Mouse (Mus musculus): ENCODE data around the gene Dnah8.

The Dnah8 gene

DNA sequence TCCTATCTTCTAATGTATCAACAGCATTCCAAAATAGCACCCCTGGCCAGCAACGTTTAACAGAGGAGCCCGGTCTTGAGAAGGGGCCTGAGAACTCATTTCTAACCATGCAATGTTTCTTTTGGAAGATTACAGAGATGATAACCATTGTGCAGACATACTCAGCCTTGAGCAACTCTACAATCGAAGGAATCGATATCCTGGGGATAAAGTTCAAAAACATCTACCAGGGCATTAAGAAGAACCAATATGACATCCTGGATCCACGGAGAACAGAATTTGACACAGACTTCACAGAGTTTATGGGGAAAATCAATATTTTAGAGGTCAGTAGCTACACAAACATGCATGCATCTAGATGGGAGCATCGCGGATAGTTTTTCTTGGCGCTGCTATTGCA lies 39.0 kb downstream of the Dnah8 start:
- no peak for DNase-seq (ENCODE audit: low read depth)

DNA sequence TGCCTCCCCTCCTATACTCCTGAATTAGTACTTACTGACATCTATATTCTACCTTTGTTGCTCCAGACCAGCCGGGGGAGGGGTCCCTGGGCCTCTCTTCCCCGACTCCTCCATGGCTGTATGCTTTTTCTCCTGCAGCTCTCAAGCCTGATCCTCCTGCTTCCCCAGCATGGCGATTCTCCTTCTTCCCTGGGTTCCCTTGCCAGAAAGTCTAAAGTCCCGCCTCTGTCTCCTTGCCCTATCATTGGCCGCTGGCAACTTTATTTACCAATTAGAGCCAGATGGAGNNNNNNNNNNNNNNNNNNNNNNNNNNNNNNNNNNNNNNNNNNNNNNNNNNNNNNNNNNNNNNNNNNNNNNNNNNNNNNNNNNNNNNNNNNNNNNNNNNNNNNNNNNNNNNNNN lies 40.7 kb downstream of the Dnah8 start:
- no peak for DNase-seq (ENCODE audit: low read depth)

DNA sequence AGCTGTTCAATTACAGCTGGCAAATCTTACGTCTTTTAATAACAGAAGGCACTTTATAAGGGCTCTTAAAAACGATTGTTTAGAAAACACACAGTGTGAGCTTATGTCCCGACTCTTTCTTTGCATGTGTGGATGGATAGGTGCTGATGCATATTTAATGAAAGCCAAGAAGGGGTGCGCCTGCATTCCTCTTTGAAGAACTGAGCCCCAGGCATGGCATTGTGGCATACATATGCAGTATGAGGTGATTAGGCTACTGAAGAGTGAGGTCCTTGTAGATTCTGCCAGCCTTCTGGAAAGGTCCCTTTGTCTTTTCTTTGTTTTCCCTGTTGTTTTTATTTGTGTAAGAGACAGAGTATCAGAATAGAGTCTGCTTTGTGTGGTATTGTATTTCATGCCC lies 48.4 kb downstream of the Dnah8 start:
- no peak for DNase-seq (ENCODE audit: low read depth)

GRCm38 (mm10) chr17:30673023-30673422 lies 48.9 kb downstream of the Dnah8 start:
- DNase-seq (ENCODE audit: low read depth) = no peak

DNA sequence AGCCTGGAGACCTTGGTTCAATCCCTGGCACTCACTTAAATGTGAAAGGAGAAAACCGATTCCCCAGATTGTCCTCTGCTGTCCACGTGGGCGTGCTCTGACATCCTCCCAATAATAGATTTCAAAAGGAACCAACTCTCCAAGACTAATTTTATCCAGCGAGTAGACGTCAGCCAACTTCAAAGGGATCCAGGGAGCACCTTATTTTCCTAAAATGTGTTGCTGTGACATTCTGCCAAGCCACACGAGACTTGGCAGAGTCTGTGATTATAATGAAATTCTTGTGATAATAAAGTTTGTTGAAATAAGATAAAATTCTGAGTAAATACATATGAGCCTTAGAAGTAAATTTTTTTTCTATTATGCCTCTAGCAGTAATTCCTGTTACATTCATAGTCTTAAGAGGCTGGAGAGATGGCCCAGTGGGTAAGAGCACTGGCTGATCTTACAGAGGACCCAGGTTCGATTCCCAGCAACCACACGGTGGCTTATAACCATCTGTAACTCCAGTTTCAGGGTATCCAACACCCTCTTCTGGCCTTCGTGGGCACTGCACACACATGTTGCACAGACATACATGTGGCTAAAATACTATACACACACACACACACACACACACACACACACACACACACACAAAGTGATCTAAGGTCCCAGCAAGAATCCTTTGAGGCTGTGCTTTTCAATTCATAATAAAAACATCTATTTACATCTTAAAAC lies 51.0 kb downstream of the Dnah8 start:
- DNase-seq (ENCODE audit: low read depth) = no peak

GRCm38 (mm10) chr17:30678523-30678922 lies 54.4 kb downstream of the Dnah8 start:
- DNase-seq (ENCODE audit: low read depth) = no peak

GRCm38 (mm10) chr17:30679612-30680011 lies 55.5 kb downstream of the Dnah8 start:
- no peak for DNase-seq (ENCODE audit: low read depth)

DNA sequence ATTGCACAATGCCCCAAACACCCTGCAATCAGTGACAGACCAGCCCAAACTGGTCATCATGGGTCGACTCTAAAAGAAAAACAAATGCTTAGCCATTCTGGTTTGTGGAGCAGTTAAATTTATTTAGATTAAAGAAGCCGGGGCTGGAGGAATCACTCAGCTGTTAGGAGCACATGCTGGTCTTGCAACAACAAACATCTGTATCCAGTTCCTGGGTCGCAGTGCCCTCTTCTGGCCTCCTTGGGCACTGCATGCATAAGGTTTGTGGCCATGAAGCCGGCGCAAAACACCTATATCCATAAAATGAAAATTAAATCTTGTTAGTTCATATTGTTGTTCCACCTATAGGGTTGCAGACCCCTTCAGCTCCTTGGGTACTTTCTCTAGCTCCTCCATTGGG lies 57.5 kb downstream of the Dnah8 start:
- DNase-seq (ENCODE audit: low read depth) = peak; percentile 80

GRCm38 (mm10) chr17:30690181-30690580 lies 66.0 kb downstream of the Dnah8 start:
- DNase-seq (ENCODE audit: low read depth) = no peak

DNA sequence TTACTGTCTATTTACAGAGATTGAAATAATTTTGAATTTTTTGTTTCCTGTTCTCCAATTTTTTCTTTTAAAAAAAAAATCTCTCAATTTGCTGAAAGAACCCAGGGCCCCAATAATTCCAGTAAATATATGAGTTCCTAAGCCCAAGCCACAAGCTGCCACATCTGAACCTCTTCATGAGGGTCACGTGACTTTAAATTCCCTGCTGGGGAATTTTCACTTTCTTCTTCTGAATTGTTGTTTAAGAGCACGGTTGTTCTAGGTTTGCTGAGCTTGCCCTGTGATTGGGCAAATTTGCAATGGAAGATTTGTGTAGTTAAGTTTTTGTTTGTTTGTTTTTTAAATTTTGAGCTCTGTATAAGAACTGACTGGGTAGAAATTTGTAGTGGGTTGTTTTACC lies 67.3 kb downstream of the Dnah8 start:
- no peak for DNase-seq (ENCODE audit: low read depth)

- no peak for DNase-seq (ENCODE audit: low read depth)
These were observed 70.1 kb downstream of the Dnah8 start for GRCm38 (mm10) chr17:30694281-30694680.

DNA sequence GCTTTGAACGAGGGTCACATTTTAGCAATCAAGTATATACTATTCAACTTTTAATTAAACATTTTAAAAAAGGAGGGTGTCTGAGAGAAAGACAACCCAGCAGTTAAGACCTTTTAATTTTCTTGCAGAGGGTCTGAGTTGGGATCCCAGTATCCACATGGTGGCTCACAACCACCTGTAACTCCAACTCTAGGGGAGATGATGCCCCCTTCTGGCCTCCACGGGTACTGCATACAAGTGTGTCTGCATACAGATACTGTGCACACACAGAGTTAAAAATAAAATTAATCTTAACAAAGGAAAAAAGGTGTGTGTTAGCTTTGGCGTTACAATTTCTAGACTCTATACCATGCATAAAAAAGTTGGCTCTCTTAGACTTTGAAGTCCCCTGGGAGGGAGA lies 90.6 kb downstream of the Dnah8 start:
- peak; percentile 44 for DNase-seq (ENCODE audit: low read depth)

DNA sequence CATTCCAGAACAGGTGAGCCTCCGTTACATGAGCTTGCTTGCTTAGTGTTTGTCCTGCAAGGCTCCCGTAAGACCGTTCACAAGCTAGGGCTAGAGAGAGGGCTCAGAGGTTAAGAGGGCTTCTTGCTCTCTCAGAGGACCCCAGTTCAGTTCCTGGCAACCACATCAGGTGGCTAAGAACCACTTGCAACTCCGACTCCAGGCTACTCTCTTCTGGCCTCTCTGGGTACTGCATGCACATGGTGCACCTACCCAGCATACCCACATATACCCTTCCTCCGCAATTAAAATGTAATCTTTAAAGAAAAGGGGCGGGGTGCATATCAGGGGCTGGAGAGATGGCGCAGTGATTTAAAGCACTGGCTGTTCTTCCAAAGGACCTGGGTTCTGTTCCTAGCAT lies 94.0 kb downstream of the Dnah8 start:
- DNase-seq (ENCODE audit: low read depth) = no peak

DNA sequence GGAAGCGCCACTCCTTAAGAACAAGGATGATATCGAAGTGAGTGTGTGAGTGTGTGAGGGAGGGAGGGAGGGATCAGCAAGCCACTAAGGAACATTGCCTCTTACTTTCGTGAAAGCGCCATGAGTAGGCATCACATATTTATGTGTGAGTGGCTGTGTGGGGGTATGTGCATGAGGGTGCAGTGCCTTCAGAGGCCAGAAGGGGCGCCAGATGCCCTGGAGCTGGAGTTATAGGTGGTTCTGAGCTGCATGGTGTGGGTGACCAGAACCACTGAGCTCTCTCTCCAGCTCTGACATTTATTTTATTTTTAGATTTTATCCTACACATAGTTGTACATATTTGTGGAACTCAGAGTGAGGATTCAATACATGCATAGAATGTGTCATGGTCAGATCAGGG lies 94.9 kb downstream of the Dnah8 start:
- DNase-seq (ENCODE audit: low read depth) = peak; percentile 12

DNA sequence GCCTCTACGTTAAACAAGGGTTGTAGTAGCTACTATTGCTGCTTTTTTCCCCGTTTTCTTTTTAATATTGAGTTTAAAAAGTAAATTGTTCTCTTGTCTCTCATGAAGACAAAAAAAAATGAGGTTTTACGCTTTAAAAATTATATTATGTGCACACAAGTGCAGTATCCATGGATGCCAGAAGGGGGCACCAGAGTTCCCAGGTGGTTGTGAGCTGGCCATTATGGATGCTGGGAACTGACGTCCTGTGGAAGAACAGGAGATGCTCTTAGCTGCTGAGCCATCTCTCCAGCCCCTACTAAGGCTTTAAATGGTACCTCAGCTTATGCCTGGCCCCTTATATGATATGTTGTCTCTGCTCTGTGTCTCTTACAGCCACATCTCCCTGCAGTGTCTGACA lies 103.6 kb downstream of the Dnah8 start:
- DNase-seq (ENCODE audit: low read depth) = peak; percentile 16

- DNase-seq (ENCODE audit: low read depth) = no peak
These were observed 108.6 kb downstream of the Dnah8 start for GRCm38 (mm10) chr17:30732736-30733135.

- peak; percentile 8 for DNase-seq (ENCODE audit: low read depth)
These were observed 110.6 kb downstream of the Dnah8 start for GRCm38 (mm10) chr17:30734770-30735169.

DNA sequence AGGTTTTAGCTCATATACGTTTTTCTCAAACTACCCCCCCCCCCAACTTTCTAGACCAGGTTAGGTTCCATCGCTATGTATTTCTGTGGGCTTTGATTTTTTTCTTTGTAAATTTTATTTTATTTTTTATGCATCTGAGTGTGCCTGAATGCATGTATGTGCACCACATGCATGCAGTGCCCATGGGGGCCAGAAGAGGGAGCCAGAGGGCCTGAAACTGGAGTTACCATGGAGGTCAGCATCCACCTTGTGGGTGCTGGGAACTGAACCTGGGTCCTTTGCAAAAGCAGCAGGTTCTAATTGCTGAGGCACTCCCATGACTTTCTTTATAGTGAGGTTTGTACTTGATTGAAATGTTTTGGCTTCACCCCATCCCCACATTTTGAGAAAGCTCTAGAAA lies 111.3 kb downstream of the Dnah8 start:
- peak; percentile 9 for DNase-seq (ENCODE audit: low read depth)

DNA sequence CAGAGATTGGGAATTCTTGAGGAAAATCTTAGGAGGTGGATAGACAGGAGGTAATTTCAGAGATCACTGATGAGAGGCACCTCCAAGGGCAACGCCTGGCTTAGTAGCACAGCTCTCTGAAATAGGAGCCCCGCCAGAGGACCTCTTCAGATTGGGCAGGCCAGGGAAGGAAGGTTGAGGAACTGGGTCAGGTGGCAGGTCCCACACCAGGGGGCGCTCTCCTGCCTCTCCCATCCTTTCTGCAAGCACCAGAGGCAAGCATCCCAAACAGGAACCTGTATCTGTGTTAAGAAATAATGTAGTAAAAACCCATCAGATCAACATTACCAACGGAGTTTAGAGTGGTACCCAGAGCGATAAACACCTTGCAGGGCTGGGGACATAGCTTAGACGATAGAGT lies 113.6 kb downstream of the Dnah8 start:
- DNase-seq (ENCODE audit: low read depth) = peak; percentile 37

- DNase-seq (ENCODE audit: low read depth) = no peak
These were observed 115.6 kb downstream of the Dnah8 start for GRCm38 (mm10) chr17:30739769-30740168.

GRCm38 (mm10) chr17:30743947-30744346 lies 119.8 kb downstream of the Dnah8 start:
- DNase-seq (ENCODE audit: low read depth) = no peak

DNA sequence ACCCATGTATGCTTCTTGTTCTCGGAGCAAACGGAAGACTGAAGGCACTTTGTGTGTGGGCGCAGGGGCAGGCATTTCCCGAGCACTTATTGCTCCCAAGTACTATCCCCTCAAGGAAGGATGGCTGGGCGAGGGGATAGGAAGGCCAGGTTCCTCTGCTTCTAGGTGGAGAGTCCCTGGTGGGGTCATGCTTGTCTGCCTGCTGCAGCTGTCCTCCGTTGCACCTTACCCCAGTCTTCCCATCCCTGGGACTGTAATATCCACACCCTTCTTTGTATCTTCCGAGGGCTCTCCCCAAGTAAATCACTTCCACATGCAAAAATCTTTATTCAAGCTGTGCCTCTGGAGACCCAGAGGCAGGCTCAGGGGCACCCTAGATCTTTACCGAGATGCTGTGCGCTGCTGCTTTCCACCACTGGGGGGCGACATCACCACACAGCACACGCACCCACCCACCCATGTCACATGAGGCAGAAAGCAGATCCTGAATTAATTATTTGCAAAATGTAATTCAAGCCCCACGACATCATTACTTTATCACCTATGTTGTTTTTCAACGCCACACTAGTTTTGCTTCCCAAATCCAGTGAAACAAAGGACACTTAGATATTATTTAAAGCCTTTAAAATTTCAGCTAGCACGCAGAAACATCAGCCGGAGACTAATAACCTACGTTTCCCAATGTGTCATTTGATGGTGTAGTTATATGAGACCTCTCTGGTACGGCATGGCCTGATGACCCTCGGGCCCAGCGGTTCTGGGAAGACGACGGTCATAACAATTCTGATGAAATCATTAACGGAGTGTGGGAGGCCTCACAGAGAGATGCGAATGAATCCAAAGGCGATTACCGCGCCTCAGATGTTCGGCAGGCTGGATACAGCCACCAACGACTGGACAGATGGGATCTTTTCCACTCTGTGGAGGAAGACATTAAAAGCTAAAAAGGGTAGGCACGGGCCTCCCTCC lies 122.2 kb downstream of the Dnah8 start:
- DNase-seq (ENCODE audit: low read depth) = peak; percentile 63

DNA sequence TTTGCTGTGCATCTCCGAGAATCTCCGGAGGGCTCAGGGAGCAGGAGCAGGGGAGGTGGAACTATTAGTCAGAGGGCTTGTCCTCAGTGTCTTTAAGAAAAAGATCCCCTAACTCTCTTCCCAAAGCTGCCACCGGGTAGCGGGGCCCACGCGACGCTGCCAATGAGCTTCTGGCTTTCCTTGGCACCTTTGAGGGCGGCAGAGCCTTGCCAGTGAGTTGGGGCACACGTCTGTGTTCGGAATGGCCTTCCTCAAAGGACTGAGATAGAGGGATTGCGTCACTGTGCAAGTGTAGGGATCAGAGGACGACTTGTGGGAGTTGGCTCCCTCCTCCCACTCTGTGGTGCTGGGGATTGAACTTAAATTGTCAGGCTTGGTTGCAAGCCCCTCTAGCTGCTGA lies 125.2 kb downstream of the Dnah8 start:
- no peak for DNase-seq (ENCODE audit: low read depth)
